Mouse (Mus musculus) limb, embryonic 12.5 days (tissue): ENCODE results near the gene Tsc2. TPM values are rescaled to one million over a fixed set of nuclear protein-coding genes. Genes with fewer than 3 reads are reported as not detected.
A peak's percentile ranks its signal among the peaks of the same experiment; 100 is the strongest.

Experiments
- ATAC-seq: fragments of 200-750 bp; cut with Nextera tagmentation; 2 replicates; pipeline ENCODE4 v1.8.0; 2017; ENCODE audit warnings: low read depth, moderate TSS enrichment; ENCODE audit not compliant: insufficient number of reproducible peaks, insufficient read depth, low FRiP score, low TSS enrichment
- H3K27ac ChIP-seq: fragments of 300-500 bp; sonication (generic); 2 replicates; pipeline ENCODE4 v1.5.1; 2016; ENCODE audit warnings: mild to moderate bottlenecking, moderate library complexity
- H3K27me3 ChIP-seq: fragments of 300-500 bp; sonication (generic); 2 replicates; pipeline ENCODE4 v1.6.1; 2016; ENCODE audit warnings: mild to moderate bottlenecking, moderate library complexity
- H3K36me3 ChIP-seq: fragments of 300-500 bp; sonication (generic); 2 replicates; pipeline ENCODE4 v1.6.1; 2016; ENCODE audit warnings: mild to moderate bottlenecking, moderate library complexity
- H3K4me1 ChIP-seq: fragments of 300-500 bp; sonication (generic); replicated peaks from 2 replicates; pipeline ENCODE4 v1.6.1; 2016
- H3K4me2 ChIP-seq: fragments of 300-500 bp; sonication (generic); 2 replicates; pipeline ENCODE4 v1.6.1; 2016; ENCODE audit warnings: mild to moderate bottlenecking, moderate library complexity
- H3K4me3 ChIP-seq: fragments of 300-500 bp; sonication (generic); replicated peaks from 2 replicates; pipeline ENCODE4 v1.5.1; 2016; ENCODE audit warnings: mild to moderate bottlenecking
- H3K9ac ChIP-seq: fragments of 300-500 bp; sonication (generic); replicated peaks from 2 replicates; pipeline ENCODE4 v1.6.1; 2016; ENCODE audit warnings: mild to moderate bottlenecking, moderate library complexity
- H3K9me3 ChIP-seq: fragments of 300-500 bp; sonication (generic); 2 replicates; pipeline ENCODE4 v1.6.1; 2016; ENCODE audit warnings: mild to moderate bottlenecking, moderate library complexity
- WGBS: fragments of 180-500 bp; shearing (Covaris S2); methylation state at CpG from one replicate; pipeline ENCODE4 v1.1.7; 2016; 5-methylcytosine and 5-hydroxymethylcytosine counted together
- microRNA-seq: library from miRNA; unstranded; fragments of <30 nt; microRNA quantifications from one replicate; pipeline ENCODE4, GENCODE M21; 2017
- polyA plus RNA-seq: library from polyadenylated mRNA; unstranded; fragments of >200 nt; fragmentation: Nextera tagmentation; extraction: Ambion mirVana; gene quantifications from 2 replicates; pipeline ENCODE4 v1.2.1, GENCODE M21; 2016

The Tsc2 gene
- polyA plus RNA-seq, 1 experiment from 2014 or later, result 68.6 TPM

GRCm38 (mm10) chr17:24549618-24550415 is 82.6 kb downstream of the Tsc2 start, which contains the start of gene Pkd1:
Pkd1 (plus strand) TSS chr17:24549834.
- Histone ChIP-seq H3K36me3 (no peaks in the 10 kb centered on the region), H3K4me3 (peak within 1 kb of the TSS; percentile 94), H3K4me2 (peak within 1 kb of the TSS; percentile 83), H3K9ac (peak within 1 kb of the TSS; percentile 92), H3K27ac (peak within 1 kb of the TSS; percentile 96), H3K4me1 (peaks cover 28% of the 10 kb centered on the region), H3K27me3 (peaks cover 5% of the 10 kb centered on the region), H3K9me3 (no peaks in the 10 kb centered on the region)
- peak; percentile 94 for ATAC-seq
- under 1% methylated on average over 72 of the region's 72 CpGs for WGBS

- Histone ChIP-seq H3K4me1 (peaks cover 30% of the 10 kb centered on the region), H3K9me3 (no peaks in the 10 kb centered on the region), H3K36me3 (no peaks in the 10 kb centered on the region), H3K4me2 (peak overlapping the region; percentile 83), H3K9ac (no peak overlapping the region; the same call in 1 of the 2 replicates), H3K27me3 (peaks cover 9% of the 10 kb centered on the region), H3K27ac (peak overlapping the region; percentile 96), H3K4me3 (peak overlapping the region; percentile 94)
- 5% methylated on average over 23 of the region's 23 CpGs for WGBS
- peak; percentile 28 for ATAC-seq
Measured at GRCm38 (mm10) chr17:24548921-24549617, 83.4 kb downstream of the Tsc2 start.

GRCm38 (mm10) chr17:24548435-24548834 is 84.0 kb downstream of the Tsc2 start:
- WGBS, result 40% methylated on average over 9 of the region's 9 CpGs
- ATAC-seq, result no peak
- Histone ChIP-seq H3K9ac (no peak overlapping the region; the same call in 1 of the 2 replicates), H3K36me3 (no peaks in the 10 kb centered on the region), H3K4me3 (peak overlapping the region; percentile 94), H3K4me2 (peak overlapping the region; percentile 83), H3K27ac (no peak overlapping the region), H3K9me3 (no peaks in the 10 kb centered on the region), H3K27me3 (peaks cover 9% of the 10 kb centered on the region), H3K4me1 (peaks cover 30% of the 10 kb centered on the region)

GRCm38 (mm10) chr17:24546234-24546633 is 86.2 kb downstream of the Tsc2 start:
- H3K27me3 ChIP-seq, result peaks cover 9% of the 10 kb centered on the region
- no peaks in the 10 kb centered on the region for H3K9me3 ChIP-seq
- 77% methylated on average over 3 of the region's 3 CpGs for WGBS
- no peak for ATAC-seq
- H3K27ac ChIP-seq, result no peak overlapping the region
- H3K4me3 ChIP-seq, result no peak overlapping the region
- no peaks in the 10 kb centered on the region for H3K36me3 ChIP-seq
- H3K4me2 ChIP-seq, result no peak overlapping the region
- H3K9ac ChIP-seq, result no peak overlapping the region
- peaks cover 17% of the 10 kb centered on the region for H3K4me1 ChIP-seq

Small RNA genes lying within 50 kb of the gene (microRNA-seq; reads per million reads assigned to microRNA genes)
- gene Gm24589, result not detected

Other genes starting within 250 kb of the Tsc2 start
- 362 and 373 TPM in 2 replicates for gene Rnps1, start 218.1 kb downstream of the Tsc2 start, polyA plus RNA-seq
- gene Eci1, start 206.0 kb downstream of the Tsc2 start, polyA plus RNA-seq, result 95.6 and 102 TPM in 2 replicates
- 2.8 and 3.4 TPM in 2 replicates for gene Dnase1l2, start 189.5 kb downstream of the Tsc2 start, polyA plus RNA-seq
- gene E4f1, start 162.3 kb downstream of the Tsc2 start, polyA plus RNA-seq, result 37.2 and 45.6 TPM in 2 replicates
- 54.9 and 56.6 TPM in 2 replicates for gene Pgp, start 162.2 kb downstream of the Tsc2 start, polyA plus RNA-seq
- gene Bricd5, start 158.7 kb downstream of the Tsc2 start, polyA plus RNA-seq, result not detected in 2 replicates
- 34.7 and 35.5 TPM in 2 replicates for gene Mlst8, start 153.6 kb downstream of the Tsc2 start, polyA plus RNA-seq
- gene Caskin1, start 144.0 kb downstream of the Tsc2 start, polyA plus RNA-seq, result 6.1 and 6.5 TPM in 2 replicates
- gene Traf7, start 104.7 kb downstream of the Tsc2 start, polyA plus RNA-seq, result 97.4 and 101 TPM in 2 replicates
- 3.2 and 4.0 TPM in 2 replicates for gene Rab26, start 98.4 kb downstream of the Tsc2 start, polyA plus RNA-seq
- 23.2 and 32.2 TPM in 2 replicates for gene Pkd1, start 82.8 kb downstream of the Tsc2 start, polyA plus RNA-seq
- 23.3 and 24.9 TPM in 2 replicates for gene Nthl1, start 50 bp upstream of the Tsc2 start, polyA plus RNA-seq
- 58.9 and 59.3 TPM in 2 replicates for gene Slc9a3r2, start 17.7 kb upstream of the Tsc2 start, polyA plus RNA-seq
- 0.49 and 1.3 TPM in 2 replicates for gene Npw, start 25.8 kb upstream of the Tsc2 start, polyA plus RNA-seq
- gene Zfp598, start 37.1 kb upstream of the Tsc2 start, polyA plus RNA-seq, result 24.5 and 28.4 TPM in 2 replicates
- gene Syngr3, start 57.3 kb upstream of the Tsc2 start, polyA plus RNA-seq, result 7.5 and 8.2 TPM in 2 replicates
- gene Gfer, start 63.5 kb upstream of the Tsc2 start, polyA plus RNA-seq, result 49.7 and 53.5 TPM in 2 replicates
- gene Noxo1, start 63.6 kb upstream of the Tsc2 start, polyA plus RNA-seq, result 1.7 and 1.8 TPM in 2 replicates
- 99.7 and 103 TPM in 2 replicates for gene Tbl3, start 75.0 kb upstream of the Tsc2 start, polyA plus RNA-seq
- 0.29 and 0.41 TPM in 2 replicates for gene Rnf151, start 85.4 kb upstream of the Tsc2 start, polyA plus RNA-seq
- gene Rps2, start 85.5 kb upstream of the Tsc2 start, polyA plus RNA-seq, result 1,161 and 1,172 TPM in 2 replicates
- 206 and 217 TPM in 2 replicates for gene Ndufb10, start 91.8 kb upstream of the Tsc2 start, polyA plus RNA-seq
- not detected in 2 replicates for gene Rpl3l, start 95.2 kb upstream of the Tsc2 start, polyA plus RNA-seq
- 22.7 and 24.1 TPM in 2 replicates for gene Msrb1, start 104.0 kb upstream of the Tsc2 start, polyA plus RNA-seq
- 2.7 and 4.0 TPM in 2 replicates for gene Hs3st6, start 120.4 kb upstream of the Tsc2 start, polyA plus RNA-seq
- not detected in 2 replicates for gene Meiob, start 171.7 kb upstream of the Tsc2 start, polyA plus RNA-seq
- 26.3 and 27.6 TPM in 2 replicates for gene Hagh, start 207.5 kb upstream of the Tsc2 start, polyA plus RNA-seq
- 18.6 and 22.5 TPM in 2 replicates for gene Fahd1, start 217.7 kb upstream of the Tsc2 start, polyA plus RNA-seq
- 0.37 and 0.43 TPM in 2 replicates for gene Igfals, start 233.4 kb upstream of the Tsc2 start, polyA plus RNA-seq